Mouse (Mus musculus) C2C12 (cell line): ENCODE results near the gene Zrsr1. TPM values are rescaled to one million over a fixed set of nuclear protein-coding genes. Genes with fewer than 3 reads are reported as not detected.

Experiments used
- H3K27me3 ChIP-seq: one replicate; pipeline ENCODE4 v1.6.1; 2011; ENCODE audit not compliant: control insufficient read depth, insufficient read depth, insufficient read length
- H3K36me3 ChIP-seq: one replicate; pipeline ENCODE4 v1.6.1; 2011; ENCODE audit not compliant: control insufficient read depth, insufficient read depth
- H3K4me3 ChIP-seq: one replicate; pipeline ENCODE4 v1.5.1; 2011; ENCODE audit warnings: mild to moderate bottlenecking, control low read depth; ENCODE audit not compliant: poor library complexity, insufficient read depth, severe bottlenecking
- H3K79me2 ChIP-seq: one replicate; pipeline ENCODE4 v1.6.1; 2011; ENCODE audit not compliant: control insufficient read depth, insufficient read depth
- H3K79me3 ChIP-seq: one replicate; pipeline ENCODE4 v1.6.1; 2011; ENCODE audit warnings: low read depth, control low read depth
- H3ac ChIP-seq: one replicate; pipeline ENCODE3; 2011; ENCODE audit warnings: low read depth; ENCODE audit not compliant: control insufficient read depth, insufficient read length
- CEBPB ChIP-seq: IDR thresholded peaks from one replicate; pipeline ENCODE4 v1.6.1; 2011; ENCODE audit warnings: low read depth, mild to moderate bottlenecking, control low read depth, moderate library complexity
- CTCF ChIP-seq: IDR thresholded peaks from one replicate; pipeline ENCODE4 v1.5.1; 2011; ENCODE audit not compliant: control insufficient read depth, insufficient read depth, insufficient read length
- FOSL1 ChIP-seq: IDR thresholded peaks from one replicate; pipeline ENCODE4 v1.8.0; 2011; ENCODE audit warnings: mild to moderate bottlenecking, low read length; ENCODE audit not compliant: poor library complexity, insufficient read depth, severe bottlenecking
- MAX ChIP-seq: IDR thresholded peaks from one replicate; pipeline ENCODE4 v1.6.1; 2011; ENCODE audit warnings: mild to moderate bottlenecking, control low read depth
- MYOD1 ChIP-seq: IDR thresholded peaks from one replicate; pipeline ENCODE4 v1.6.1; 2011; ENCODE audit warnings: low read depth; ENCODE audit not compliant: control insufficient read depth, insufficient read length
- MYOG ChIP-seq: IDR thresholded peaks from one replicate; pipeline ENCODE4 v1.6.1; 2011; ENCODE audit not compliant: control insufficient read depth, insufficient read length; ENCODE audit errors: extremely low read depth
- USF1 ChIP-seq: IDR thresholded peaks from one replicate; pipeline ENCODE4 v1.6.1; 2011; ENCODE audit warnings: low read depth, mild to moderate bottlenecking, control low read depth, moderate library complexity
- polyA plus RNA-seq: library from polyadenylated mRNA; unstranded; fragments of >200 nt; fragmentation: generic; extraction: Trizol; gene quantifications from one replicate; pipeline ENCODE4 v1.2.1, GENCODE M21; 2012; ENCODE audit warnings: missing spikeins

Gene Zrsr1
- polyA plus RNA-seq, 1 experiment, result 3.4 TPM

GRCm38 (mm10) chr11:23008181-23008823, 36.5 kb downstream of the Zrsr1 start:
- Histone ChIP-seq H3K27me3 (no peaks in the 10 kb centered on the region), H3K36me3 (peaks cover 29% of the 10 kb centered on the region), H3ac (peak overlapping the region; percentile 68), H3K4me3 (peak overlapping the region; percentile 35), H3K79me2 (no peaks in the 10 kb centered on the region), H3K79me3 (peaks cover 2% of the 10 kb centered on the region)
- TF ChIP-seq CEBPB, result no peak
- no peak for TF ChIP-seq USF1
- TF ChIP-seq FOSL1, result no peak
- TF ChIP-seq CTCF, result no peak
- TF ChIP-seq MAX, result no peak
- TF ChIP-seq MYOG, result no peak
- no peak for TF ChIP-seq MYOD1

GRCm38 (mm10) chr11:23008824-23009200, 37.0 kb downstream of the Zrsr1 start:
- no peak for TF ChIP-seq CEBPB
- no peak for TF ChIP-seq MYOD1
- no peak for TF ChIP-seq USF1
- TF ChIP-seq CTCF, result no peak
- no peak for TF ChIP-seq MYOG
- TF ChIP-seq FOSL1, result no peak
- TF ChIP-seq MAX, result no peak
- no peaks in the 10 kb centered on the region for H3K79me2 ChIP-seq
- peak overlapping the region; percentile 35 for H3K4me3 ChIP-seq
- peaks cover 24% of the 10 kb centered on the region for H3K36me3 ChIP-seq
- H3K79me3 ChIP-seq, result peaks cover 2% of the 10 kb centered on the region
- no peaks in the 10 kb centered on the region for H3K27me3 ChIP-seq
- no peak overlapping the region for H3ac ChIP-seq

- TF ChIP-seq CTCF (no peak), MYOD1 (no peak), MYOG (no peak), USF1 (no peak), CEBPB (no peak), MAX (no peak), FOSL1 (no peak)
- Histone ChIP-seq H3K79me2 (no peaks in the 10 kb centered on the region), H3ac (no peak overlapping the region), H3K4me3 (no peak overlapping the region), H3K27me3 (no peaks in the 10 kb centered on the region), H3K36me3 (no peaks in the 10 kb centered on the region), H3K79me3 (no peaks in the 10 kb centered on the region)
Observed at GRCm38 (mm10) chr11:23013096-23013495, 41.3 kb downstream of the Zrsr1 start.

DNA sequence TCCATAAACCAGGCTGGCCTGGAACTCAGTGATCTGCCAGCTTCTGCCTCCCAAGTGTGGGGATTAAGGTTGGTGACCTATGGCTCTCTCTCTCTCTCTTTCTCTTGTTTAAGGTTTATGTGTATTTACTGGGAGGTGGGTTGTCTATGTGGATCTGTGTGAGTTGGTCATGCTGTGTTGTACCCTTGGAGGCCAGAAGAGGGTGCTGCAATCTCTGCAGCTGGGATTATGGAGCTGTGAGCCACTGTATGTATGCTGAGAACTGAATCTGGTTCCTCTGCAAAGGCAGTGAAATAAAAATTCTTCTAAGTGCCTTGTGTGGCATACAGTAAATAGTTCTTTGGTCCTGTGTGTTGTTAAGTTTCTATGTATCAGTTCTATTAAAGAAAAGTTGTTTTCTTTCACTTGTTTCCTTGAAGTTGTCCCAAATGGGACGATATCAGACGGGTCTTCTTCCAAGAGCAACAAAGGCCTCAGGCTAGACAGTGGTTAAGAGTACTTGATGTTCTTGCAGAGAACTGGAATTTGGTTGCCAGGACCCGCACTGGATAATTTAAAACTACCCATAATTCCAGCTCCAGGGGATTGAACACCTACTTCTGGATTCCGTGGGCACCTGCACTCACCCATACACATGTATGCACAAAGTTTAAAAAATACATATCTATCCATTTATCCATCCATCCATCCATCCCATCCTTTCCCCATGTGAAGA, 41.9 kb downstream of the Zrsr1 start:
- Histone ChIP-seq H3K36me3 (no peaks in the 10 kb centered on the region), H3K4me3 (no peak overlapping the region), H3ac (no peak overlapping the region), H3K27me3 (no peaks in the 10 kb centered on the region), H3K79me2 (no peaks in the 10 kb centered on the region), H3K79me3 (no peaks in the 10 kb centered on the region)
- TF ChIP-seq USF1 (no peak), CTCF (peak; percentile 5), MYOG (no peak), FOSL1 (no peak)

DNA sequence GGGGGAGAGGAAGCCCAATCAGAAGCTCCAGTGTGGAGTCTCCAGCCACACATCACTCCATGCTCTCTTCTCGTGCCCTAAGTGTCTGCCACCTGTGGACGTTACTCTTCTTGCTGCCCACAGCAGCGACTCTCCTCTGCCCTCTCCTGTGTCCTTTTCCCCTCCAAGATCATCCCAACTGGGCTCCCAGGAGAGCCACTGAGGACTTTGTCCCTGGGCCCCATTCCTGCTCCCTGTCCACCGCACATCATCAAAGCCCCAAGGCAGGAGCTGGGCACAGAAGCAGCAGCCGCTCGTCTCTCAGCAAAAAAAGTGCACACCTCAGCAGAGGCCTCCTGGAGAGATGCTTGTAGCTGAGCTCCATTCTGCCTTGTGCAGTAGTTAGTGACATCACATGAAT, 43.2 kb downstream of the Zrsr1 start:
- H3K36me3 ChIP-seq, result no peaks in the 10 kb centered on the region
- H3K79me3 ChIP-seq, result no peaks in the 10 kb centered on the region
- H3K4me3 ChIP-seq, result no peak overlapping the region
- no peaks in the 10 kb centered on the region for H3K79me2 ChIP-seq
- no peaks in the 10 kb centered on the region for H3K27me3 ChIP-seq
- TF ChIP-seq MAX, result no peak
- TF ChIP-seq USF1, result no peak
- TF ChIP-seq CTCF, result no peak
- no peak for TF ChIP-seq MYOD1
- TF ChIP-seq MYOG, result no peak
- no peak for TF ChIP-seq CEBPB
- no peak for TF ChIP-seq FOSL1
- H3ac ChIP-seq, result no peak overlapping the region

DNA sequence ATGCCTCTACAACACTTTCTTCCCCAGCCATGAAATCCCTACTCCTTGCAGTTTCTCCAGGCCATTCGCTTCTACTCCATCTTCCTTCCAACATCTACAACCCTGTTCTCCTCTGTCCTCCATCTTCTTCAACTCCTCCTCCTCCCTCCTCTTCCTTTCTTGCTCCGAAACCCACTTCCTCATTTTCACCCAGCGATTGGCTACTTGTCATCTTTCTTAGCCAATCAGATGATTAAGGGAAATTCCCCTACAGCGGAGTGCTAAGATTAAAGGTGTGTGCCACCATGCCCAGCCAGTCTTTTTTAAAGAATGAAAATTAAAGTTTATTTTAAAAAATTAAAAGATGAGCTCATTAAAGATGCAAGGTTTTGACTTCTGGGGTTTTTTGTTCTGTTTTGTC, 46.1 kb downstream of the Zrsr1 start:
- H3ac ChIP-seq, result no peak overlapping the region
- H3K79me3 ChIP-seq, result no peaks in the 10 kb centered on the region
- H3K79me2 ChIP-seq, result no peaks in the 10 kb centered on the region
- H3K4me3 ChIP-seq, result no peak overlapping the region
- H3K27me3 ChIP-seq, result no peaks in the 10 kb centered on the region
- H3K36me3 ChIP-seq, result no peaks in the 10 kb centered on the region
- no peak for TF ChIP-seq MYOD1
- no peak for TF ChIP-seq CEBPB
- TF ChIP-seq CTCF, result no peak
- no peak for TF ChIP-seq MYOG
- no peak for TF ChIP-seq FOSL1
- TF ChIP-seq MAX, result no peak
- TF ChIP-seq USF1, result no peak
